Mouse (Mus musculus): ENCODE measurements around the gene Atp6v1b1.
A peak's percentile ranks its signal among the peaks of the same experiment; 100 is the strongest.
"Not testable (repeated sequence)": the region's sequence is repeated elsewhere in the genome, so short reads cannot be mapped to it uniquely, and the experiment has no call there.

Atp6v1b1 gene

GRCm38 (mm10) chr6:83778306-83778705 is 35.5 kb downstream of the Atp6v1b1 start:
- DNase-seq = no peak

DNA sequence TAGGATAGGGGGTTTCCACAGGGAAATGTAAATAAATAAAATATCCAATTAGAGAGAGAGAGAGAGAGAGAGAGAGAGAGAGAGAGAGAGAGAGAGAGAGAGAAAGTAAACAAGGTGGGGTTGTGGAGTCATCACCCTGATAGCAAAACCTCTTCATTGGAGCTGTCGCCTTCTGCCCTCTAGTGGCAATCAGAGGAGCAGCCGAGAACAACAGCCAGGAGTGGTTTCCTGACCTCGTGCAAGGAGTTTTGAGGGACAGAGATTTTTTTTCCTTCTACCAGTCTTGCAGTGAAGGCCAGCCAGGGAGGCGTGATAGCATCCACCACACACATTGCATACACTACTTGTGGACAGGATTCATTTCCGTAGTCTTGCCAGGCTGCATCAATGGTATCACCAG is 36.2 kb downstream of the Atp6v1b1 start:
- peak; percentile 73 for DNase-seq

GRCm38 (mm10) chr6:83786426-83786825 is 43.6 kb downstream of the Atp6v1b1 start:
- no peak for DNase-seq

DNA sequence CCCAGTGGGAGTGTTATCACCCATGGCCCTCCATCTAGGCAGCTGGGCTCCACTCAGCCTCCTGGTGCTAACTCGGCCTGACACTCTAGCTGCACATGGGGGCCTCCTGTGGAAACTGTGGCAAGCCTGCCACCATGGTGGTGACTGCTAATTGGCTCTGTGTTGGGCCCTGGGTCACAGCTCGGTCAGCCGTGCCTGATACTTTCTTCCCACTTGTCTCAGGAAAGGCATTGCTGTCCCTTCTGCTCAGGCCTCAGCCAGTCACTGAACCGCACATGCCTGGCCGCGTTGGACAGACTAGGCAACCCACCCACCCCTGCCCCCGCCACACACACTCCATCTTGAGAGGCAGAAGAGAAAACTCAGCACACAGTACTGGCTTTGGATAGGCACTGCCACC is 45.8 kb downstream of the Atp6v1b1 start:
- DNase-seq = no peak

GRCm38 (mm10) chr6:83790533-83790932 is 47.7 kb downstream of the Atp6v1b1 start:
- not testable (repeated sequence) for DNase-seq

- no peak for DNase-seq
These were observed 48.6 kb downstream of the Atp6v1b1 start for GRCm38 (mm10) chr6:83791251-83791890.

- DNase-seq = peak; percentile 96
These were observed 52.0 kb downstream of the Atp6v1b1 start, which contains the start of gene Nagk for GRCm38 (mm10) chr6:83794760-83795296. Nagk (plus strand) TSS chr6:83794982.

- peak; percentile 42 for DNase-seq
These were observed 52.7 kb downstream of the Atp6v1b1 start for GRCm38 (mm10) chr6:83795492-83795900.

DNA sequence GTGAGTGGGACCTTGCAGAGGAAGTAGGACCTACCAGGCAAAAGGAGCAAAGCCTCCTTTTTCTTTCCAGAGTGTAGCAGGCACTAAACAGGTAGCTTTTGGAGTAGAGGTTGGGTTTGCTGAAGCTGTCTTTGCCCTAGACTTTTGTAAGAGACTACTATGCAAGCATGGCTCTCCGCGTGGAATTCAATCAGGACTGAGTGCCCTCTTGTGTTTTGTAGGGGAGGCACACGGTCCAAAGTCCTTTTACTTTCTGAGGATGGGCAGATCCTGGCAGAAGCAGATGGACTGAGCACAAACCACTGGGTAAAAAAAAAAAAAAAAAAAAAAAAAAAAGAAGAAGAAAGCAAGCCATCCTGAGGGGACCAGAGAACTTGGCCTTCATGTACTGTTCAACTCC is 53.9 kb downstream of the Atp6v1b1 start:
- DNase-seq = peak; percentile 28

GRCm38 (mm10) chr6:83802033-83802432 is 59.2 kb downstream of the Atp6v1b1 start:
- DNase-seq = no peak

DNA sequence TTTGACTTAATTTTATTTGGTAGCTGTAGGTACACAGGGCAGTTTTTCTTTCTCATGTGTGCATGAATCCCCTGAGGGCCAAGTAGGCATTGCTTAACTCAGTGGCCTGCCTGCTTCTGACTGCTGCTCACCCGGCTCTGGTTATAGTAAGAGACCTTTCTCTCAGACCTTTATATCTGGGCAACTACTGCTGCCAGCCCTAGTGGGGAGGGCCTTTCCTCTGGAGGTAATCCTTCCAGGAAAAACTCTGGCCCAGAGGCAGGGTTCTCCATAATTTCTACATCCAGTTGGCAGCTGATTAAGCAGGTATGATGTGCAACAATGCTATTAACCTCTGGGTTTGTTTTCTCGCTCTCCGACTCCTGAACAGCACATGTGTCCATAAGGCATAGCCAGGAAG is 60.1 kb downstream of the Atp6v1b1 start:
- no peak for DNase-seq
